Mouse (Mus musculus) ES-Bruce4 (cell line): Measurements from ENCODE around the gene Slc25a10.

ENCODE experiments used
- CTCF ChIP-seq: IDR thresholded peaks from one replicate; pipeline ENCODE4 v1.8.1; 2011; ENCODE audit warnings: low read depth, low read length
- EP300 ChIP-seq: IDR thresholded peaks from 2 replicates; pipeline ENCODE4 v1.6.1; 2011; ENCODE audit warnings: low read depth, low read length; ENCODE audit not compliant: insufficient read depth
- POLR2A ChIP-seq: IDR thresholded peaks from one replicate; pipeline ENCODE4 v1.8.1; 2011; ENCODE audit warnings: low read length; ENCODE audit not compliant: insufficient read depth

- TF ChIP-seq CTCF (no peak), POLR2A (no peak), EP300 (no peak)
Observed at GRCm38 (mm10) chr11:120442344-120442743, 49.3 kb upstream of the Slc25a10 start, which contains the start of gene Tspan10.
